In the genomic region with DNA sequence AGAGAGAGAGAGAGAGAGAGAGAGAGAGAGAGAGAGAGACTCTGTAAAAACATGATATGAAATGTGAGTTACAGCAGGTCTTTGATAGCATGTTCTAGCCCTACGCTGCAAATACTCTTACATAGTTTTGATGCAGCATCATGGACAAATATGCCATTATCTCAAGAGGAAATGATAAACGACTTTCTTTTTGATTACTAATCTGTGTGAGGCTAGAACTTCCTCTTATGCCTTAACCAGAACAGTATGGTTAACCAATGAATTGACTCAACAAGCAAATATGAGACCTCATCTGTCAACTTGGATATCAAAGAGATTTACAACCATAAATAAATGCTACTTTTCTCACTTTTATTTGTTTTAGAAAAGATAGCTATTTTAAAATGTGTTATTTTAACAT, we compare ENCODE assay signal across 30 mouse cellular contexts. TPM values are rescaled to one million over a fixed set of nuclear protein-coding genes. Genes with fewer than 3 reads are reported as not detected.
DNase-seq lines count a peak whose midpoint lies in the region; ATAC-seq and TF ChIP-seq lines count a peak whose summit lies in the region.
"Had no signal": no experiment of that assay in that cellular context is flagged by ENCODE, and none has a peak within 500 bp of the region (broad histone marks: within the 10 kb centered on the region; RNA-seq: fewer than 3 reads in every experiment).

No protein-coding gene starts in this region.

- peak; percentile 73 for DNase-seq in 416B (ENCODE audit: low read depth)
- DNase-seq in G1E (ENCODE audit: low spot score): no peak
- DNase-seq in hindbrain, embryonic 14.5 days (ENCODE audit: low spot score): no peak
- no peak for DNase-seq in thymus, postnatal 14 days
- DNase-seq in neural tube, embryonic 10.5 days (ENCODE audit: extremely low spot score, low spot score): no peak
- DNase-seq: adrenal gland, postnatal 10 days; adrenal gland, postnatal 36 days; B cell, adult 2 months; cerebellum, adult 18-20 months; cerebellum, adult 9-10 months; cerebellum, postnatal 14 days; embryo, embryonic 11 days; gastrocnemius, postnatal 10 days; heart, adult 18-20 months; heart, postnatal 10 days; heart, postnatal 36 days had no signal

- H3K4me3 ChIP-seq in G1E (ENCODE audit: low read depth, low read length): no peak overlapping the region
- H3K4me3 ChIP-seq in hindbrain, embryonic 14.5 days (replicated peaks; ENCODE audit: low read length): no peak overlapping the region
- H3K4me3 ChIP-seq in forebrain, embryonic 12.5 days (replicated peaks): no peak overlapping the region
- H3K4me3 ChIP-seq: embryonic facial prominence, embryonic 10.5 days; embryonic facial prominence, embryonic 13.5 days; erythroblast, embryonic 14.5 days; forebrain, embryonic 13.5 days; heart, embryonic 12.5 days; heart, embryonic 15.5 days; hindbrain, embryonic 15.5 days had no signal

- 80% methylated on average over 2 of the region's 2 CpGs for WGBS in hindbrain, embryonic 14.5 days
- WGBS in forebrain, embryonic 12.5 days: 80% methylated on average over 2 of the region's 2 CpGs

- no peak overlapping the region for H3K27ac ChIP-seq in hindbrain, embryonic 14.5 days
- no peak overlapping the region for H3K27ac ChIP-seq in forebrain, embryonic 12.5 days
- H3K27ac ChIP-seq: embryonic facial prominence, embryonic 10.5 days; embryonic facial prominence, embryonic 13.5 days; forebrain, embryonic 13.5 days; heart, embryonic 15.5 days; hindbrain, embryonic 15.5 days had no signal

- peaks cover 23% of the 10 kb centered on the region for H3K4me1 ChIP-seq in G1E (ENCODE audit: insufficient read depth, low read depth, low read length)
- H3K4me1 ChIP-seq in hindbrain, embryonic 14.5 days (replicated peaks; ENCODE audit: control insufficient read depth, insufficient read depth, low read length): no peaks in the 10 kb centered on the region
- no peaks in the 10 kb centered on the region for H3K4me1 ChIP-seq in forebrain, embryonic 12.5 days
- H3K4me1 ChIP-seq: embryonic facial prominence, embryonic 10.5 days; embryonic facial prominence, embryonic 13.5 days; forebrain, embryonic 13.5 days; heart, embryonic 15.5 days; hindbrain, embryonic 15.5 days had no signal

- H3K4me2 ChIP-seq in hindbrain, embryonic 14.5 days (replicated peaks): no peak overlapping the region
- no peak overlapping the region for H3K4me2 ChIP-seq in forebrain, embryonic 12.5 days
- H3K4me2 ChIP-seq: embryonic facial prominence, embryonic 13.5 days; forebrain, embryonic 13.5 days; heart, embryonic 12.5 days; heart, embryonic 15.5 days; hindbrain, embryonic 15.5 days had no signal

- no peaks in the 10 kb centered on the region for H3K36me3 ChIP-seq in G1E (replicated peaks)
- no peaks in the 10 kb centered on the region for H3K36me3 ChIP-seq in hindbrain, embryonic 14.5 days (replicated peaks; ENCODE audit: control insufficient read depth, insufficient read depth)
- no peaks in the 10 kb centered on the region for H3K36me3 ChIP-seq in forebrain, embryonic 12.5 days (replicated peaks)
- H3K36me3 ChIP-seq: embryonic facial prominence, embryonic 10.5 days; embryonic facial prominence, embryonic 13.5 days; heart, embryonic 12.5 days; heart, embryonic 15.5 days; hindbrain, embryonic 15.5 days had no signal

- no peak for TF ChIP-seq CTCF in G1E (IDR thresholded peaks at IDR 0.05; ENCODE audit: low read depth, low read length)

- H3K27me3 ChIP-seq in G1E (ENCODE audit: insufficient read depth, low read length): no peaks in the 10 kb centered on the region
- H3K27me3 ChIP-seq in hindbrain, embryonic 14.5 days (ENCODE audit: control insufficient read depth, insufficient read depth, low read length): no peaks in the 10 kb centered on the region
- H3K27me3 ChIP-seq in forebrain, embryonic 12.5 days: no peaks in the 10 kb centered on the region
- H3K27me3 ChIP-seq: embryonic facial prominence, embryonic 13.5 days; forebrain, embryonic 13.5 days; heart, embryonic 12.5 days; heart, embryonic 15.5 days; hindbrain, embryonic 15.5 days had no signal

- no peak overlapping the region for H3K9ac ChIP-seq in hindbrain, embryonic 14.5 days
- no peak overlapping the region for H3K9ac ChIP-seq in forebrain, embryonic 12.5 days
- H3K9ac ChIP-seq: embryonic facial prominence, embryonic 13.5 days; forebrain, embryonic 13.5 days; heart, embryonic 12.5 days; heart, embryonic 15.5 days; hindbrain, embryonic 15.5 days had no signal

- H3K9me3 ChIP-seq in G1E (replicated peaks): no peaks in the 10 kb centered on the region
- no peaks in the 10 kb centered on the region for H3K9me3 ChIP-seq in hindbrain, embryonic 14.5 days (ENCODE audit: control insufficient read depth, low read length)
- no peaks in the 10 kb centered on the region for H3K9me3 ChIP-seq in forebrain, embryonic 12.5 days
- H3K9me3 ChIP-seq: embryonic facial prominence, embryonic 10.5 days; embryonic facial prominence, embryonic 13.5 days; forebrain, embryonic 13.5 days; heart, embryonic 12.5 days; heart, embryonic 15.5 days; hindbrain, embryonic 15.5 days had no signal

- peak; percentile 68 for ATAC-seq in G1E (ENCODE audit: extremely low read depth, insufficient number of reproducible peaks, low FRiP score, poor library complexity, severe bottlenecking)
- peak; percentile 84 for ATAC-seq in granulocyte monocyte progenitor cell, adult 5-6 weeks (replicated peaks; ENCODE audit: poor library complexity, severe bottlenecking)
- peak; percentile 86 for ATAC-seq in megakaryocyte progenitor cell, adult 5-6 weeks (replicated peaks; ENCODE audit: poor library complexity)
- no peak for ATAC-seq in hindbrain, embryonic 14.5 days (ENCODE audit: low FRiP score)
- no peak for ATAC-seq in forebrain, embryonic 12.5 days (ENCODE audit: low FRiP score)
- ATAC-seq: CD4-positive, CD25-positive, alpha-beta regulatory T cell, adult 4 months; forebrain, embryonic 13.5 days; forebrain, embryonic 16.5 days; intestine, postnatal 0 days; Patski had no signal

RNA-seq across cellular contexts. Expression of a gene that starts 24.0 kb away (rescaled TPM):
- total RNA-seq in G1E (2014; fragmentation: Nextera tagmentation) (327 and 403 TPM in 2 replicates), G1E (2017) (104 and 115 TPM in 2 replicates)
- polyA plus RNA-seq in G1E (2012): 166 and 198 TPM in 2 replicates
- total RNA-seq in granulocyte monocyte progenitor cell, adult 5-6 weeks (2014; fragmentation: Nextera tagmentation): not detected in 2 replicates
- 0.73 TPM in 1 of 2 replicates, not detected in the other for total RNA-seq in granulocyte monocyte progenitor cell, adult 5-6 weeks (2017)
- 2.8 and 4.5 TPM in 2 replicates for total RNA-seq in megakaryocyte progenitor cell, adult 5-6 weeks (2015)
- 4.0 and 8.0 TPM in 2 replicates for total RNA-seq in megakaryocyte progenitor cell, adult 5-6 weeks (2017)
- polyA plus RNA-seq in hindbrain, embryonic 14.5 days (2014; fragmentation: Nextera tagmentation; extraction: Ambion mirVana): 10.4 and 10.8 TPM in 2 replicates
- 4.9 and 9.0 TPM in 2 replicates for polyA plus RNA-seq in forebrain, embryonic 12.5 days (2016; fragmentation: Nextera tagmentation; extraction: Ambion mirVana)

Comparison
In these comparisons a context has a peak if more than half of its experiments do, and no peak if none do; other contexts are left out.
1. ATAC-seq: peak in G1E (single experiment), granulocyte monocyte progenitor cell, adult 5-6 weeks (single experiment) and megakaryocyte progenitor cell, adult 5-6 weeks (single experiment); none in hindbrain, embryonic 14.5 days (single experiment) and forebrain, embryonic 12.5 days (single experiment).
2. RNA of a gene that starts 24.0 kb away (total RNA-seq): 104 to 403 TPM in G1E; 2.8 to 8.0 TPM in megakaryocyte progenitor cell, adult 5-6 weeks and 0.73 TPM in granulocyte monocyte progenitor cell, adult 5-6 weeks; every median in the first group is over 10 times any median in the second.